Mouse (Mus musculus) left cerebral cortex, adult 2 months (tissue): Measurements from ENCODE around the gene Ptk6. TPM values are rescaled to one million over a fixed set of nuclear protein-coding genes. Genes with fewer than 3 reads are reported as not detected.
"Not testable (repeated sequence)": the region's sequence is repeated elsewhere in the genome, so short reads cannot be mapped to it uniquely, and the experiment has no call there.

ENCODE experiments used
- DNase-seq, 2 experiments: peaks; one replicate each; pipeline ENCODE4 v3.0.0; 2021 to 2022; ENCODE audit warnings: low spot score in 2 of 2, mixed read lengths in 1 of 2; ENCODE audit errors: extremely low spot score in 1 of 2
- H3K27ac ChIP-seq: fragments of 200-600 bp; 2 replicates; pipeline ENCODE4 v1.8.1; 2022
- H3K4me3 ChIP-seq: fragments of 200-600 bp; 2 replicates; pipeline ENCODE4 v1.8.1; 2022
- CTCF ChIP-seq: fragments of 200-600 bp; IDR thresholded peaks from 2 replicates; pipeline ENCODE4 v1.8.1; 2022; ENCODE audit warnings: antibody characterized with exemption, mild to moderate bottlenecking, moderate library complexity
- intact Hi-C: fragments of 180-260 bp; cut with DNase I; formaldehyde crosslinking; loops from one replicate; pipeline ENCODE4 v1.15.1; 2025
- total RNA-seq, 2 experiments: library from RNA; stranded (reverse); gene quantifications; 2 replicates each; pipeline ENCODE4 v1.2.3; 2021

Gene Ptk6
- total RNA-seq, 2 experiments from 2014 or later = 0.11 TPM; not detected in 1

- DNase-seq = no peak
- intact Hi-C loops = no loop called here
- no peak for TF ChIP-seq CTCF
Observed at GRCm38 (mm10) chr2:181213021-181213445, 10.4 kb upstream of the Ptk6 start, which contains the start of gene Srms. Gene Srms, minus strand, starts transcription at chr2:181213185.

GRCm38 (mm10) chr2:181212389-181213020, 9.9 kb upstream of the Ptk6 start:
- DNase-seq = no peak
- no peak for TF ChIP-seq CTCF
- Histone ChIP-seq H3K27ac (no peak overlapping the region), H3K4me3 (peak overlapping the region; percentile 37)
- intact Hi-C loops = no loop called here

More at GRCm38 (mm10) chr2:181213021-181213445, 10.4 kb upstream of the Ptk6 start, which contains the start of gene Srms:
- Histone ChIP-seq H3K4me3 (peak within 1 kb of the TSS; percentile 37), H3K27ac (no peak within 1 kb of the TSS)

GRCm38 (mm10) chr2:181206118-181206517, 3.5 kb upstream of the Ptk6 start:
- H3K27ac ChIP-seq = no peak overlapping the region
- intact Hi-C loops = no loop called here
- H3K4me3 ChIP-seq = no peak overlapping the region
- DNase-seq = no peak
- no peak for TF ChIP-seq CTCF

- TF ChIP-seq CTCF = no peak
- Histone ChIP-seq H3K4me3 (no peak overlapping the region), H3K27ac (no peak overlapping the region)
- DNase-seq = no peak
- intact Hi-C loops = no loop called here
Observed at GRCm38 (mm10) chr2:181205678-181206077, 3.1 kb upstream of the Ptk6 start.

- intact Hi-C loops = no loop called here
- DNase-seq = no peak
- H3K27ac ChIP-seq = no peak overlapping the region
- H3K4me3 ChIP-seq = no peak overlapping the region
- no peak for TF ChIP-seq CTCF
Observed at GRCm38 (mm10) chr2:181202886-181203285, 297 bp upstream of the Ptk6 start.

- TF ChIP-seq CTCF = no peak
- H3K4me3 ChIP-seq = no peak overlapping the region
- no peak overlapping the region for H3K27ac ChIP-seq
- intact Hi-C loops = no loop called here
- DNase-seq = no peak
Observed at GRCm38 (mm10) chr2:181201606-181202005, 983 bp downstream of the Ptk6 start.

- intact Hi-C loops = no loop called here
- Histone ChIP-seq H3K4me3 (no peak overlapping the region), H3K27ac (no peak overlapping the region)
- no peak for TF ChIP-seq CTCF
- no peak for DNase-seq
Observed at GRCm38 (mm10) chr2:181196628-181197300, 5.8 kb downstream of the Ptk6 start.

- DNase-seq = no peak
- TF ChIP-seq CTCF = no peak
- H3K27ac ChIP-seq = no peak overlapping the region
- intact Hi-C loops = no loop called here
- no peak overlapping the region for H3K4me3 ChIP-seq
Observed at GRCm38 (mm10) chr2:181193044-181193443, 9.5 kb downstream of the Ptk6 start.

- intact Hi-C loops = no loop called here
- Histone ChIP-seq H3K27ac (no peak overlapping the region), H3K4me3 (no peak overlapping the region)
- TF ChIP-seq CTCF = no peak
- no peak for DNase-seq
Observed at GRCm38 (mm10) chr2:181191936-181192335, 10.7 kb downstream of the Ptk6 start.

- intact Hi-C loops, DNase-seq, H3K27ac ChIP-seq, H3K4me3 ChIP-seq: not testable (repeated sequence)
Observed at GRCm38 (mm10) chr2:181191385-181191784, 11.2 kb downstream of the Ptk6 start.

- no peak for DNase-seq
- no peak overlapping the region for H3K4me3 ChIP-seq
- TF ChIP-seq CTCF = no peak
- no peak overlapping the region; the same call in 1 of the 2 replicates for H3K27ac ChIP-seq
- intact Hi-C loops = loop anchor here (5.0 kb wide), 2 partner anchors 83 to 408 kb away; partner anchors contain the start of gene Samd10
Observed at GRCm38 (mm10) chr2:181189321-181189720, 13.3 kb downstream of the Ptk6 start.

- no peak for TF ChIP-seq CTCF
- intact Hi-C loops = loop anchor here (5.0 kb wide), 2 partner anchors 84 to 409 kb away; partner anchors contain the start of gene Samd10
- DNase-seq = no peak
- Histone ChIP-seq H3K27ac (peak overlapping the region; percentile 4; the same call in 1 of the 2 replicates), H3K4me3 (peak overlapping the region; percentile 22; the same call in 1 of the 2 replicates)
Observed at GRCm38 (mm10) chr2:181188681-181189080, 13.9 kb downstream of the Ptk6 start.
